Comparison of ENCODE assay signal across 8 mouse cellular contexts in the genomic region with DNA sequence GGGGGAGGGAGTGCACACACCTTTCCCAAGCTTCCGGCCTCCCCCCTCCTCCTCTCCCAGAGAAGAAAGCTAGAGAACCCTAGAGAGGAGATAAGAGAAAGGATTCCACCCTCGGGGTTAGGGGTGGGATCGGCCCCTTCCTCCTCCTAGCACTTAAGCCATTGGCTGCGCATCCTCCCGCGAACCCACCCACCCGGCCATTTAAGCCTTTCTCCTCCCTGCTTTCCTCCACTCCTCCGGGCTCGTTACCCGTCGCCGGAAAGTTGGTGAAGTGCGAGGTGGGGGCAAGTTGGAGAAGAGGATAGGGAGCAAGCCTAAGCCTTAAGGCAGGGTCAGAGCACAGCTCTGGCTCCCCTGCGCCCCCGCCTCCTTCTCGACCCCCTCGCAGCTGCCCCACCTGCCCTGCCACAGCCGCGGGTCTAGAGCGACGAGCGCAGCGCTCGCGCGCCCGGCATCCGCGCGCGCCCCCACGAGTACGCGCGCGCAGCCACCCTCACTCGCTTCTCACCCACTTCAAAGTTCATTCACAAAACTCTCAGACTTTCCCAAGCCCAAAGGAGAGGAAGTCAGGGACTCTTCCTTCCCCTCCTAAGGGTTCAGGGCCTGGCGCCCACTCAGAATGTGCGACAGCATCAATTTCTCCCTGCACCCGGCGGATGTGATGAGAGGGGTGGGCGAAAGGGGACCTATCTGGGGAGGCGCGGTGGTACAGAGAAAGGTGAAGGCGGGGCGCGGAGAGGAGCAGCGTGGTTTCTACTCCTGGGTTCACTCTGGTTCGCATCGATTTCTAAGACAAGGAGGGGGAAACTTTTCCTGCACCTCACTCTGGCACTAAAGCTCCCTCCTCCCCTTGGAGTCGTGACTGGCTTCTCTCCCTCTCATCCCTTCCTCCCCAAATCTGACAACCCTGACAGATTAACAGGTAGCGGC. TPM values are rescaled to one million over a fixed set of nuclear protein-coding genes. Genes with fewer than 3 reads are reported as not detected.
DNase-seq lines count a peak whose midpoint lies in the region; ATAC-seq and TF ChIP-seq lines count a peak whose summit lies in the region.

No protein-coding gene starts in this region.

- DNase-seq in ES-CJ7 (ENCODE audit: low read depth, low spot score), result peak; percentile 93
- peak; percentile 59 for DNase-seq in c-Kit-positive CD71-positive TER-119-positive erythroid progenitor cells, embryonic 14.5 days (ENCODE audit: low spot score)
- peak; percentile 79 for DNase-seq in heart, postnatal 4 days
- DNase-seq in layer of hippocampus, adult 9-11 months, result peak; percentile 77
- peak; percentile 95 for DNase-seq in lung, postnatal 0 days (ENCODE audit: low spot score)
- peak; percentile 60 for DNase-seq in ovary, postnatal 10 days (ENCODE audit: low spot score)
- peak; percentile 72 to 75 for DNase-seq in thymus, postnatal 10 days (ENCODE audit: low spot score in 2 of 2)

- H3K9ac ChIP-seq in forebrain, embryonic 16.5 days (replicated peaks; ENCODE audit: low read depth, low read length), result peak overlapping the region; percentile 91
- peak overlapping the region; percentile 85 for H3K9ac ChIP-seq in lung, postnatal 0 days (replicated peaks; ENCODE audit: low read depth)

- WGBS in forebrain, embryonic 16.5 days, result 0% methylated on average over 49 of the region's 52 CpGs
- under 1% methylated on average over 39 of the region's 52 CpGs for WGBS in lung, postnatal 0 days

- peak overlapping the region; percentile 92 for H3K4me2 ChIP-seq in forebrain, embryonic 16.5 days (ENCODE audit: low read length)
- H3K4me2 ChIP-seq in lung, postnatal 0 days (replicated peaks; ENCODE audit: low read depth, low read length), result peak overlapping the region; percentile 88

- peaks cover 11% of the 10 kb centered on the region for H3K4me1 ChIP-seq in forebrain, embryonic 16.5 days (replicated peaks; ENCODE audit: control insufficient read depth, insufficient read depth, low read length)
- peaks cover 6% of the 10 kb centered on the region; the same call in 1 of the 2 replicates for H3K4me1 ChIP-seq in lung, postnatal 0 days (ENCODE audit: insufficient read depth, low read depth, low read length)

- peak overlapping the region; percentile 82 for H3K4me3 ChIP-seq in forebrain, embryonic 16.5 days (replicated peaks; ENCODE audit: low read length)
- H3K4me3 ChIP-seq in lung, postnatal 0 days (ENCODE audit: low read depth, low read length), result peak overlapping the region; percentile 66

- peak overlapping the region; percentile 99 for H3K27ac ChIP-seq in forebrain, embryonic 16.5 days (ENCODE audit: low read length)
- H3K27ac ChIP-seq in lung, postnatal 0 days (ENCODE audit: low read length), result peak overlapping the region; percentile 99

- no peaks in the 10 kb centered on the region for H3K36me3 ChIP-seq in forebrain, embryonic 16.5 days (ENCODE audit: control insufficient read depth, insufficient read depth)
- H3K36me3 ChIP-seq in lung, postnatal 0 days (ENCODE audit: insufficient read depth, low read length), result no peaks in the 10 kb centered on the region

- ATAC-seq in forebrain, embryonic 16.5 days, result peak; percentile 76
- peak; percentile 71 for ATAC-seq in lung, postnatal 0 days

- TF ChIP-seq CTCF in lung, postnatal 0 days (IDR thresholded peaks at IDR 0.05), result peak; percentile 16; the same call in 1 of the 2 replicates

- no peaks in the 10 kb centered on the region for H3K9me3 ChIP-seq in forebrain, embryonic 16.5 days (ENCODE audit: control insufficient read depth, low read length)
- no peaks in the 10 kb centered on the region for H3K9me3 ChIP-seq in lung, postnatal 0 days (ENCODE audit: low read length)

- H3K27me3 ChIP-seq in forebrain, embryonic 16.5 days (replicated peaks; ENCODE audit: control insufficient read depth, insufficient read depth, low read length), result no peaks in the 10 kb centered on the region
- no peaks in the 10 kb centered on the region for H3K27me3 ChIP-seq in lung, postnatal 0 days (replicated peaks; ENCODE audit: insufficient read depth, low read length)

- peak; percentile 57; the same call in 1 of the 2 replicates for TF ChIP-seq EP300 in lung, postnatal 0 days (IDR thresholded peaks at IDR 0.05)

RNA-seq across cellular contexts. Expression of gene Maml3, which starts 2.0 kb away (rescaled TPM):
- 3.7 and 5.0 TPM in 2 replicates for polyA plus RNA-seq in forebrain, embryonic 16.5 days (2015; fragmentation: Nextera tagmentation; extraction: Ambion mirVana)
- 1 to 10 TPM; 7.1 TPM for total RNA-seq in heart, postnatal 4 days (2021)
- 5.6 and 7.2 TPM in 2 replicates for polyA plus RNA-seq in lung, postnatal 0 days (2015; fragmentation: Nextera tagmentation; extraction: Ambion mirVana)

Comparison
In these comparisons a context has a peak if more than half of its experiments do, and no peak if none do; other contexts are left out.
1. Peak in every context shown above with its lines: DNase-seq, ATAC-seq, H3K4me3 ChIP-seq and H3K27ac ChIP-seq.